Mouse (Mus musculus) mammary gland, adult 2 months (tissue): ENCODE data around the gene A930009A15Rik. TPM values are rescaled to one million over a fixed set of nuclear protein-coding genes. Genes with fewer than 3 reads are reported as not detected.

Source experiments
- polyA plus RNA-seq: library from polyadenylated mRNA; depleted of rRNA; stranded (reverse); fragments of >200 nt; gene quantifications from 2 replicates; pipeline ENCODE4 v1.2.3, GENCODE M21; 2012; ENCODE audit warnings: low replicate concordance; rRNA removed

A930009A15Rik gene
- polyA plus RNA-seq: not detected in 2 replicates

DNA sequence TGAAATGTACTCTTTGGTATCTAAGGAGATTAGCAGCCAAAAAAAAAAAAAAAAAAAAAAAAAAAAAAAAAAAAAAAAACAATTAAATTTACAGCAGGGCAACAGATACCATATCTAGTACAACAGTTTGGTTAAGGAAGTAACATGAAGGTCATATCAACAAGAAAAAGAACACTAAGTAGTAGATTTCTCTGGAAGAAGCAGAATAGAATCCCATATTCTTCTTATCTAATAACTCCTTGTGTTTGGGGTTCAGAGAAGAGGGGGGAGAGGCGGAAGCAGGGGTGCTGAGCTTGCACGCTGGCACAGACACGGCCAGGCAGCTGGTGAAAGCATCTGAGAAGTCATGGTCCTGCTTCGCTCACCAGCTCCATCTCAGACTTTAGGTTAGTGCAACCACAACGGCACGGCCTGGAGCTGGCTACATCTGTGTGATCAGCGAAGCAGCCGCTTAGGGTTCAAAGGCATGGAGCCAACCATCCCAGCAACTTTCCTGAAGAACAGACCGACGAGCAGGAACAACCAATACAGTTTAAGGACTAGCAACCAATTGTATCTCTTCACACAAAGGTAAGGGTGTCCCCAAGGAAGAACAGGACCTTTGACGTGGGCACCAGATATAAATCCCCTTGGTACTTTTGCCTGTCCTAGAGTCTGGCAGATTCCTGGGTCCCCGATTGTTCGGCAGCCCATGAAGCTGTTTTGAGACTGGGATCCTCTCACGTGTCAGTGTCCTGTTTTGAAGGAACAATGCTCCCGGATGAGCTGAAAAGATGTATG is at the start of gene A930009A15Rik:
TSS of gene A930009A15Rik (plus strand) at position 275 of the 780 bp plus-strand sequence.

DNA sequence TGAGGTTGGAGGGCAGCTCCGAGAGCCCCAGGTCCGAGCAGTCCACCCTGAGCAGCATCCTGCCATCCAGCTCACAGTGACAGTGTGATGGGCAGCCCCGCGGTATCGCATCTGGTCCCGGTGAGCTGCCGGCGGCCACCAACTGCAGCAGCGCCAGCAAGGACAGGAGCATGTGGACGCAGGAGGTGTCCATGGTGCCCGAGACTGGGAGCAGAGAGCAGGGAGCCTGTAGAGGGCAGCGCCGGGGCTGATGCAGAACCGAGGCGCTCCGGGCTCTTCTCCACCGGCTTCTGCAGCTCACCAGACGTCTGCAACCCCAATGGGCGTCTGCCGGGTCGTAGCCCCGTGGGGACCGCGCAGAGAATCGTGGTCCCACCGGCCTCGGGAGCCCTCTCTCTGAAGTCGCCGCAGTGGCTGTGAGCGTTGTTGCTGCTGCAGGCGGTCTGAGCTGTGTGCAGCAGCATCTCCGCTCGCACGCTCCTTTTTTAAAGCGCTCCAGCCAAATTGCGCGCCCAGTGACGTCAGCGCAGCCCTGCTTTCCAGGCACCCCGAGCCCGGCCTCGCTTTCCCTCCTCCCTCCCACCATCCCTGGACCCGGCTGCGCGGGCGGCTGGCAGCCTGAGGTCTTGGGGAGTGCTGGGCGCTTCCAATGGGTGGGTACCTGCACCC is 17.6 kb downstream of the A930009A15Rik start, which contains the start of gene Lgr5:
TSS of gene Lgr5 (minus strand) at position 480 of the 669 bp plus-strand sequence.

Other genes starting within 250 kb of the A930009A15Rik start
- 11.6 and 17.4 TPM in 2 replicates for gene Tmem19, start 207.5 kb upstream of the A930009A15Rik start, polyA plus RNA-seq
- gene Thap2, start 185.5 kb upstream of the A930009A15Rik start, polyA plus RNA-seq: 6.0 and 7.3 TPM in 2 replicates
- 12.9 and 32.0 TPM in 2 replicates for gene Zfc3h1, start 185.0 kb upstream of the A930009A15Rik start, polyA plus RNA-seq
- 5.3 and 12.5 TPM in 2 replicates for gene Lgr5, start 17.8 kb downstream of the A930009A15Rik start, polyA plus RNA-seq
- 0.93 and 8.8 TPM in 2 replicates for gene Tspan8, start 246.8 kb downstream of the A930009A15Rik start, polyA plus RNA-seq